Mouse (Mus musculus) embryonic facial prominence, embryonic 12.5 days (tissue): ENCODE measurements around the gene Prpf8. TPM values are rescaled to one million over a fixed set of nuclear protein-coding genes. Genes with fewer than 3 reads are reported as not detected.

Experiments used
- ATAC-seq: fragments of 200-750 bp; cut with Nextera tagmentation; 2 replicates; pipeline ENCODE4 v1.8.0; 2017; ENCODE audit not compliant: insufficient number of reproducible peaks, insufficient read depth, low FRiP score, low TSS enrichment
- H3K27ac ChIP-seq: fragments of 300-500 bp; sonication (generic); 2 replicates; pipeline ENCODE4 v1.5.1; 2016; ENCODE audit warnings: mild to moderate bottlenecking
- H3K27me3 ChIP-seq: fragments of 300-500 bp; sonication (generic); 2 replicates; pipeline ENCODE4 v1.6.1; 2016; ENCODE audit warnings: mild to moderate bottlenecking, moderate library complexity
- H3K36me3 ChIP-seq: fragments of 300-500 bp; sonication (generic); 2 replicates; pipeline ENCODE4 v1.6.1; 2016; ENCODE audit warnings: mild to moderate bottlenecking
- H3K4me1 ChIP-seq: fragments of 300-500 bp; sonication (generic); 2 replicates; pipeline ENCODE4 v1.6.1; 2016
- H3K4me2 ChIP-seq: fragments of 300-500 bp; sonication (generic); replicated peaks from 2 replicates; pipeline ENCODE4 v1.6.1; 2016; ENCODE audit warnings: mild to moderate bottlenecking, moderate library complexity
- H3K4me3 ChIP-seq: fragments of 300-500 bp; sonication (generic); 2 replicates; pipeline ENCODE4 v1.5.1; 2016; ENCODE audit warnings: mild to moderate bottlenecking
- H3K9ac ChIP-seq: fragments of 300-500 bp; sonication (generic); 2 replicates; pipeline ENCODE4 v1.6.1; 2016; ENCODE audit warnings: mild to moderate bottlenecking, moderate library complexity
- H3K9me3 ChIP-seq: fragments of 300-500 bp; sonication (generic); 2 replicates; pipeline ENCODE4 v1.6.1; 2016; ENCODE audit warnings: mild to moderate bottlenecking, moderate library complexity
- WGBS: fragments of 180-500 bp; shearing (Covaris S2); methylation state at CpG from one replicate; pipeline ENCODE4 v1.1.7; 2016; 5-methylcytosine and 5-hydroxymethylcytosine counted together
- polyA plus RNA-seq: library from polyadenylated mRNA; unstranded; fragments of >200 nt; fragmentation: Nextera tagmentation; extraction: Ambion mirVana; gene quantifications from 2 replicates; pipeline ENCODE4 v1.2.1, GENCODE M21; 2016

Gene Prpf8
- polyA plus RNA-seq, 1 experiment from 2014 or later: 74.2 TPM

- Histone ChIP-seq H3K4me2 (no peak overlapping the region), H3K4me3 (no peak overlapping the region)
Observed at GRCm38 (mm10) chr11:75537491-75538183, 51.0 kb downstream of the Prpf8 start.

DNA sequence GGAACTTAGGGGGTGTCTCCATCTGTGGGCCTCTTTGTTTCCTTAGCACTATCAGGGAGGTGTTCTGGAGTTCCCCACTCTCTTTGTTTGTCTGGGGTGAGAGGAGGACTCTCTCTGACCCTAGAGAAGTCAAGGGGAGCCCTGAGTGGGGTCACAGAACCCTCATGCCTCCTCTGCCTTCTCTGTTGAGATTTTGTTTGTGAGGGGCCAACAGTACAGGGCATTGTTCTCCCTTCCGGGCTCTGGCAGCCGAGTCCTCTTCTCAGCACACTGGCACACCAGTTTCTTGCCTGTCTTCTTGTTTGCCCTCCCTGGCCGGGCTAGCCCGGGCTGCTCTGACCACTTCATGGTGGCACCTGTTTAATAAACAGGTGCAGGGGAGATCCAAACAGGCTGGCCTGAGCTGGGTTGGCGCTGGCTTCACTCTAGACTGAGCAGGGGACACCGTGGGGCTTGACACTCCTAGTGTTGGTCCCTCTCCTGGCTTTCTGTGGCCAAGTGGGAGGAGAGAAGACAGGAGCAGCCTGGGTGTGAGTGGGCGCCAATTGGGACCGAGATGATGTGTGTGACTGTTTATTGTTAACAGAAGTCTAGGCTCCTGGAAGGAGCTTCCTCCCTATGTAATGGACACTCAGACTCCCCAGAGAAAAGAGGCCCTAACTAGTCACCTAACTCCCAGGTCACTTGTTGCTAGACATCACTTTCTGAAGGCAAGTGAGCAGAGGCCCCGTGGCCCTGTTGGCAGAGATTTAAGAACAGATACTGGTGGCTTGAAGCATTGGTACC is 51.8 kb downstream of the Prpf8 start:
- 0 out of 2 replicates have a peak overlapping the region, but pooled peaks have one; percentile 1 for H3K9ac ChIP-seq

More at GRCm38 (mm10) chr11:75537491-75538183, 51.0 kb downstream of the Prpf8 start:
- Histone ChIP-seq H3K27me3 (no peaks in the 10 kb centered on the region), H3K27ac (0 out of 2 replicates have a peak overlapping the region, but pooled peaks have one; percentile 48), H3K9me3 (no peaks in the 10 kb centered on the region), H3K9ac (0 out of 2 replicates have a peak overlapping the region, but pooled peaks have one; percentile 1), H3K36me3 (no peaks in the 10 kb centered on the region), H3K4me1 (peaks cover 15% of the 10 kb centered on the region)
- WGBS: 41% methylated on average over 11 of the region's 11 CpGs
- no peak for ATAC-seq

DNA sequence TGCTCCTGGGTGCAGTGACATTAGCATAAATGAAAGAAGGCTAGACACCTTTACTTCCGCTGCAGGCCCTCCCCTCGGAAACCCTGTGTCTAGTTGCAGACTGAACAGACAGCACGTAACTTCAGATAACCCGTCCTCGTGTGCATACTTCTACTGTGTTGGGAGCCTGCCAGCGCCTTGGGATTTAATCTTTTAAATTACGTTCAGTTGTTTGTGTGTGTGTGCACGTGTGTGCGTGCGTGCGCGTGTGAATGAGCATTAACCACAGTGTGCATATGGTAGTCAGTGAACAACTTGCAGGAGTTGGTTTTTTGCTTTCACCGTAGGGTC is 52.3 kb downstream of the Prpf8 start:
- Histone ChIP-seq H3K36me3 (no peaks in the 10 kb centered on the region), H3K9ac (no peak overlapping the region), H3K4me1 (peaks cover 10% of the 10 kb centered on the region; the same call in 1 of the 2 replicates), H3K27me3 (no peaks in the 10 kb centered on the region), H3K4me2 (no peak overlapping the region), H3K4me3 (no peak overlapping the region), H3K27ac (no peak overlapping the region), H3K9me3 (no peaks in the 10 kb centered on the region)
- no peak for ATAC-seq
- 88% methylated on average over 13 of the region's 13 CpGs for WGBS

More for the DNA sequence above, 51.8 kb downstream of the Prpf8 start:
- no peak overlapping the region for H3K4me2 ChIP-seq
- peaks cover 11% of the 10 kb centered on the region; the same call in 1 of the 2 replicates for H3K4me1 ChIP-seq
- no peaks in the 10 kb centered on the region for H3K36me3 ChIP-seq
- 54% methylated on average over 9 of the region's 9 CpGs for WGBS
- H3K4me3 ChIP-seq: no peak overlapping the region
- no peaks in the 10 kb centered on the region for H3K27me3 ChIP-seq
- ATAC-seq: no peak
- H3K27ac ChIP-seq: no peak overlapping the region
- no peaks in the 10 kb centered on the region for H3K9me3 ChIP-seq

DNA sequence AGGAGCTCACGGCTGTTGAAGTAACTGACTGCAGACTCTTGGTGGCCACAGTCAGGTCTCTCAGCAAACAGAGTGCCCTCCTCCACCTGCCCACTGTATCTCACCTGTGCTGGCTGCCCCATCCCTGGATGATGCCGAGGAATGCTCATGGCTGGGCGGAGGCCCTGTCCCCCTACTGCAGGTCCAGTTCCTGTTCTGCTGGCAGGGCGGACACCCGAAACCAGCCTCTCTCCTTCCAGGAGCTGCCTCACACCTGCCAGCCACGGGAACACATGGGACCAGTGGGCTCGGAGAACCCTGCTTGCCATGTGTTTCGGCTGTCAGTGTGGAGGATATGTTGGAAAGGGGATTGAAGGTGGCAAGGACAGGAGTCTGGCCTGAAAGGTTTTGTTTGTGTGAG is 53.6 kb downstream of the Prpf8 start:
- no peak for ATAC-seq
- H3K4me1 ChIP-seq: peaks cover 10% of the 10 kb centered on the region; the same call in 1 of the 2 replicates

DNA sequence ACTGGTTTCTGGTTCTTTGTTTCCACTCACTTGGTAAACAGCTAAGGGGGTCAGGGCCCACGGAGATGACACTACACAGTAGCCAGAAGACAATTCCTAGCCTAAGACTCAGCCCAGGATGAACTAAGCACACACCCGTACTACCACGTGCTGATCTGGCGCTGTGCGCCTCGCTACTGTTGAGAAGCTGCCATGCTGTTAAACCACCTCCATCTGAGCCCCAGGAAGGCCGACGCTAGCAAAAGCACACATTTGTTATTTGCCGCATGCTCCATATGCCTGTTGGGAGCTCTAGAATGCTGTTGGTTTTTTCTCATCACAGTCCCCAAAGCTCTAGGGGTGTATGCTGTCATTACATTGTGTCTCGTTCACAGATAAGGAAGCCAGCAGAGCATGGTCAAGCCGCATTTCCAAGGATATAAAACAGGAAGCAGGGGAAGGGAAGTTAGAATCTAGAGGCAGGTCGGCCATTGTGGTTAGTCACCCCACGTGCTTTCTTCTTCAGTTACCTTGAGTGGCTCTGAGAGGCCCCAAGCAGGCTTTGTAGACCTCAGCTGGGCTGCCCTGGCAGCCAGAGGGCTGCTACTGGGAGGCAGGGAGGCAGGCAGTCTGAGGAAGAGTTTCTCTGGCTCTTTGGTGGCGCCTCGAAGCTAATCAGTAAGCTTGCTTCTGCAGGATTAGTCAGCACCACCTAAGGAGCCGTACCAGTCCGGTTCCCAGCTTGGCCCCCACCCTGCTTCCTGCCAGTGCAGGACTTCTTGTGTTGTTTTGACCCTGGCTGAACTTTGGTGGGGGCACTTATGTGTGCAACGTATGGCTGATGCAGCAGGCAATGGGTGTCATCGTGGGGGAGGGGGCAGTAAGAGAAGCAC is 54.3 kb downstream of the Prpf8 start:
- ATAC-seq: no peak
- H3K9me3 ChIP-seq: no peaks in the 10 kb centered on the region
- H3K27me3 ChIP-seq: no peaks in the 10 kb centered on the region
- WGBS: 73% methylated on average over 19 of the region's 19 CpGs
- no peaks in the 10 kb centered on the region for H3K36me3 ChIP-seq
- no peak overlapping the region for H3K27ac ChIP-seq
- H3K9ac ChIP-seq: no peak overlapping the region
- peaks cover 10% of the 10 kb centered on the region; the same call in 1 of the 2 replicates for H3K4me1 ChIP-seq
- H3K4me3 ChIP-seq: no peak overlapping the region
- H3K4me2 ChIP-seq: no peak overlapping the region

More for the DNA sequence above, 53.6 kb downstream of the Prpf8 start:
- Histone ChIP-seq H3K9me3 (no peaks in the 10 kb centered on the region), H3K9ac (no peak overlapping the region), H3K36me3 (no peaks in the 10 kb centered on the region), H3K4me3 (no peak overlapping the region), H3K4me2 (no peak overlapping the region), H3K27me3 (no peaks in the 10 kb centered on the region), H3K27ac (no peak overlapping the region)
- 73% methylated on average over 8 of the region's 8 CpGs for WGBS

- H3K4me3 ChIP-seq: no peak overlapping the region
- H3K4me1 ChIP-seq: peaks cover 2% of the 10 kb centered on the region; the same call in 1 of the 2 replicates
- ATAC-seq: no peak
- H3K36me3 ChIP-seq: no peaks in the 10 kb centered on the region
- H3K4me2 ChIP-seq: no peak overlapping the region
- H3K27me3 ChIP-seq: no peaks in the 10 kb centered on the region
- H3K9ac ChIP-seq: no peak overlapping the region
- no peak overlapping the region for H3K27ac ChIP-seq
- H3K9me3 ChIP-seq: no peaks in the 10 kb centered on the region
- WGBS: 92% methylated on average over 9 of the region's 9 CpGs
Observed at GRCm38 (mm10) chr11:75544713-75545112, 58.1 kb downstream of the Prpf8 start.

DNA sequence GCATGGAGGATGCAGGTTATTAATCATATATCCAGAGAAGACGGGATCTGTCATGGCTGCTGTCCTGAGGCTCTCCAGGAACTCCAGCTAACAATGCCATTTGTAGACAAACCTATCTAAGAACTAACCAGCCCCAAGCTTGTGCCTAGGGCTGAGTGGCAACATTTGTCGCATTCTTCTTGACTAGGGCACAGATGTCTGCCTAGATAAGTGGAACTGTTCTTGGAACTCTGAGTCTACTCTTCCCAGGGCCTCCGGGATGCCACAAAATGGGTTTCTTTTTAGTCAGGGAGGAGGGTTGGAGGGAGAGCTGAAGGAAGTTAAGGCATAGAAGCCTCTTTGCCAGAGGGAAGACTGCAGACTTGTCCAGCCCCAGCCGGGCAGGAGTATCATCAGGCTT is 59.4 kb downstream of the Prpf8 start:
- Histone ChIP-seq H3K9me3 (no peaks in the 10 kb centered on the region), H3K27me3 (no peaks in the 10 kb centered on the region), H3K4me1 (peaks cover 12% of the 10 kb centered on the region; the same call in 1 of the 2 replicates), H3K36me3 (no peaks in the 10 kb centered on the region), H3K4me2 (no peak overlapping the region), H3K9ac (no peak overlapping the region), H3K27ac (no peak overlapping the region), H3K4me3 (no peak overlapping the region)
- 72% methylated on average over 4 of the region's 4 CpGs for WGBS
- no peak for ATAC-seq

DNA sequence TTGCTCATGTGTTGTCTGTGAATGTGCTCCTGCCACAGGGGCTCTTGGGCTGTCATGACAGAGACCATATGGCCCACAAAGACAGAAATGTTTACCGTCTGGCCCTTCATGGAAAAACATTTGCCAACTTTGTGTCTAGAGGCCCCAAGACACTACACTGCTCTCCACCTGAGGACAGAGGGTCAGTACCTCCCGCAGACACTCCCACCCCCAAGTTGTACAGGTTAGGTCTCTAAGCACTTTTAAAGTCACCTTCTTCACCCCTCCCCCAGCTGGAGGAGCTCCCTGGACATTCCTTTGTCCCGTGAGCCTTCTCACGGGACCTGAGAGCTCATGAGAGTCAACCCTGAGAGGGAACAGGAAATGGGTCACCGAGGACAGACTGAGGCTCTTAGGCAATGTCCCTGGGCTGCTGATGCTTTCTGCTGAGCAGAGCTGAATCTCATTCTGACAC is 63.1 kb downstream of the Prpf8 start:
- Histone ChIP-seq H3K27ac (no peak overlapping the region), H3K27me3 (no peaks in the 10 kb centered on the region), H3K9ac (0 out of 2 replicates have a peak overlapping the region, but pooled peaks have one; percentile 16), H3K4me2 (no peak overlapping the region), H3K36me3 (no peaks in the 10 kb centered on the region), H3K9me3 (no peaks in the 10 kb centered on the region), H3K4me3 (no peak overlapping the region), H3K4me1 (peaks cover 31% of the 10 kb centered on the region)
- WGBS: 31% methylated on average over 5 of the region's 5 CpGs
- ATAC-seq: no peak

- Histone ChIP-seq H3K36me3 (no peaks in the 10 kb centered on the region), H3K9me3 (no peaks in the 10 kb centered on the region), H3K4me3 (no peak overlapping the region), H3K27me3 (no peaks in the 10 kb centered on the region), H3K4me1 (peaks cover 31% of the 10 kb centered on the region), H3K27ac (no peak overlapping the region), H3K9ac (no peak overlapping the region), H3K4me2 (no peak overlapping the region)
- no peak for ATAC-seq
- 59% methylated on average over 12 of the region's 12 CpGs for WGBS
Observed at GRCm38 (mm10) chr11:75550200-75550946, 63.8 kb downstream of the Prpf8 start.

GRCm38 (mm10) chr11:75551321-75551720 is 64.7 kb downstream of the Prpf8 start:
- H3K9ac ChIP-seq: 0 out of 2 replicates have a peak overlapping the region, but pooled peaks have one; percentile 4
- 88% methylated on average over 5 of the region's 5 CpGs for WGBS
- 0 out of 2 replicates have a peak overlapping the region, but pooled peaks have one; percentile 11 for H3K27ac ChIP-seq
- no peaks in the 10 kb centered on the region for H3K27me3 ChIP-seq
- H3K36me3 ChIP-seq: no peaks in the 10 kb centered on the region
- no peak overlapping the region for H3K4me2 ChIP-seq
- H3K4me1 ChIP-seq: peaks cover 31% of the 10 kb centered on the region
- no peak overlapping the region for H3K4me3 ChIP-seq
- ATAC-seq: no peak
- H3K9me3 ChIP-seq: no peaks in the 10 kb centered on the region
